7 mouse cellular contexts compared by ENCODE assay signal in genomic region chr5:29195231-29195569, GRCm38 (mm10). TPM values are rescaled to one million over a fixed set of nuclear protein-coding genes. Genes with fewer than 3 reads are reported as not detected.
A peak's percentile ranks its signal among the peaks of the same experiment; 100 is the strongest.
DNase-seq lines count a peak whose midpoint lies in the region; ATAC-seq and TF ChIP-seq lines count a peak whose summit lies in the region.

No protein-coding gene starts in this region.

- peak overlapping the region; percentile 61 for H3K4me3 ChIP-seq in lung, embryonic 15.5 days
- peak overlapping the region; percentile 64 for H3K4me3 ChIP-seq in forebrain, embryonic 10.5 days
- peak overlapping the region; percentile 61 for H3K4me3 ChIP-seq in intestine, postnatal 0 days (ENCODE audit: low read depth, low read length)
- peak overlapping the region; percentile 57 for H3K4me3 ChIP-seq in neural tube, embryonic 14.5 days (ENCODE audit: low read depth, low read length)

- H3K27ac ChIP-seq in lung, embryonic 15.5 days: peak overlapping the region; percentile 81
- peak overlapping the region; percentile 92 for H3K27ac ChIP-seq in forebrain, embryonic 10.5 days
- H3K27ac ChIP-seq in intestine, postnatal 0 days (ENCODE audit: low read depth, low read length): peak overlapping the region; percentile 74
- H3K27ac ChIP-seq in neural tube, embryonic 14.5 days (ENCODE audit: low read depth, low read length): peak overlapping the region; percentile 94

- peak overlapping the region; percentile 84 for H3K4me2 ChIP-seq in lung, embryonic 15.5 days
- peak overlapping the region; percentile 82 for H3K4me2 ChIP-seq in intestine, postnatal 0 days (replicated peaks; ENCODE audit: low read depth)
- peak overlapping the region; percentile 68 for H3K4me2 ChIP-seq in neural tube, embryonic 14.5 days (ENCODE audit: low read depth, low read length)

- peaks cover 5% of the 10 kb centered on the region; the same call in 1 of the 2 replicates for H3K4me1 ChIP-seq in lung, embryonic 15.5 days
- peaks cover 16% of the 10 kb centered on the region for H3K4me1 ChIP-seq in forebrain, embryonic 10.5 days
- no peaks in the 10 kb centered on the region; the same call in 1 of the 2 replicates for H3K4me1 ChIP-seq in intestine, postnatal 0 days (replicated peaks; ENCODE audit: control insufficient read depth, insufficient read depth, low read length)
- 0 out of 2 replicates have a peak, but pooled peaks cover 4% of the 10 kb centered on the region for H3K4me1 ChIP-seq in neural tube, embryonic 14.5 days (ENCODE audit: control insufficient read depth, insufficient read depth, low read length)

- H3K9me3 ChIP-seq in lung, embryonic 15.5 days: no peaks in the 10 kb centered on the region
- no peaks in the 10 kb centered on the region for H3K9me3 ChIP-seq in forebrain, embryonic 10.5 days
- no peaks in the 10 kb centered on the region for H3K9me3 ChIP-seq in intestine, postnatal 0 days (ENCODE audit: control insufficient read depth)
- H3K9me3 ChIP-seq in neural tube, embryonic 14.5 days (ENCODE audit: control insufficient read depth, low read length): no peaks in the 10 kb centered on the region

- no peaks in the 10 kb centered on the region for H3K36me3 ChIP-seq in lung, embryonic 15.5 days
- H3K36me3 ChIP-seq in forebrain, embryonic 10.5 days (replicated peaks): no peaks in the 10 kb centered on the region
- H3K36me3 ChIP-seq in intestine, postnatal 0 days (ENCODE audit: control insufficient read depth, insufficient read depth): no peaks in the 10 kb centered on the region
- H3K36me3 ChIP-seq in neural tube, embryonic 14.5 days (ENCODE audit: control insufficient read depth, insufficient read depth, low read length): no peaks in the 10 kb centered on the region

- peak; percentile 48; the same call in 1 of the 2 replicates for ATAC-seq in lung, embryonic 15.5 days (ENCODE audit: borderline replicate concordance, extremely low read depth, low FRiP score, low TSS enrichment)
- peak; percentile 15; the same call in 1 of the 2 replicates for ATAC-seq in intestine, postnatal 0 days
- no peak for ATAC-seq in neural tube, embryonic 14.5 days (ENCODE audit: low read depth)

- H3K27me3 ChIP-seq in lung, embryonic 15.5 days: no peaks in the 10 kb centered on the region
- no peaks in the 10 kb centered on the region for H3K27me3 ChIP-seq in forebrain, embryonic 10.5 days (ENCODE audit: poor library complexity, severe bottlenecking)
- H3K27me3 ChIP-seq in intestine, postnatal 0 days (replicated peaks; ENCODE audit: control insufficient read depth, insufficient read depth, low read length): no peaks in the 10 kb centered on the region
- no peaks in the 10 kb centered on the region for H3K27me3 ChIP-seq in neural tube, embryonic 14.5 days (ENCODE audit: control insufficient read depth, insufficient read depth, low read length)

- H3K9ac ChIP-seq in lung, embryonic 15.5 days: peak overlapping the region; percentile 69
- H3K9ac ChIP-seq in intestine, postnatal 0 days (ENCODE audit: low read depth, low read length): peak overlapping the region; percentile 68
- H3K9ac ChIP-seq in neural tube, embryonic 14.5 days (replicated peaks; ENCODE audit: low read depth, low read length): peak overlapping the region; percentile 66

- TF ChIP-seq CTCF in intestine, postnatal 0 days (IDR thresholded peaks at IDR 0.05; ENCODE audit: low read depth): no peak

- intact Hi-C loops in left cerebral cortex, postnatal 14 days (cut with DNase I): loop anchor here (5.0 kb wide), 1 partner anchor 733 kb away; no protein-coding TSS in a partner anchor

- 6% methylated on average over 9 of the region's 9 CpGs for WGBS in lung, embryonic 15.5 days
- 2% methylated on average over 9 of the region's 9 CpGs for WGBS in forebrain, embryonic 10.5 days
- WGBS in intestine, postnatal 0 days: 6% methylated on average over 9 of the region's 9 CpGs
- under 1% methylated on average over 9 of the region's 9 CpGs for WGBS in neural tube, embryonic 14.5 days

- DNase-seq in lung, postnatal 10 days: no peak
- DNase-seq in forebrain, embryonic 10.5 days (ENCODE audit: extremely low spot score, low spot score): no peak
- no peak for DNase-seq in retina, postnatal 1 day
- DNase-seq in left cerebral cortex, postnatal 14 days (ENCODE audit: low spot score in 2 of 2): no peak

RNA-seq across cellular contexts. Expression of gene Rnf32, which starts 0.6 kb away (rescaled TPM):
- polyA plus RNA-seq in lung, embryonic 15.5 days (2015; fragmentation: Nextera tagmentation; extraction: Ambion mirVana): 5.7 TPM in 2 replicates
- polyA plus RNA-seq in forebrain, embryonic 10.5 days (2016; fragmentation: Nextera tagmentation; extraction: Ambion mirVana): 4.8 and 6.3 TPM in 2 replicates
- 4.0 and 4.6 TPM in 2 replicates for polyA plus RNA-seq in intestine, postnatal 0 days (2015; fragmentation: Nextera tagmentation; extraction: Ambion mirVana)
- polyA plus RNA-seq in neural tube, embryonic 14.5 days (2014; fragmentation: Nextera tagmentation; extraction: Ambion mirVana): 18.6 and 18.7 TPM in 2 replicates
- total RNA-seq in left cerebral cortex, postnatal 14 days (2021): 10 to 100 TPM; 15.9 to 20.9 TPM
